Comparison of ENCODE assay signal across 8 mouse cellular contexts in the genomic region with DNA sequence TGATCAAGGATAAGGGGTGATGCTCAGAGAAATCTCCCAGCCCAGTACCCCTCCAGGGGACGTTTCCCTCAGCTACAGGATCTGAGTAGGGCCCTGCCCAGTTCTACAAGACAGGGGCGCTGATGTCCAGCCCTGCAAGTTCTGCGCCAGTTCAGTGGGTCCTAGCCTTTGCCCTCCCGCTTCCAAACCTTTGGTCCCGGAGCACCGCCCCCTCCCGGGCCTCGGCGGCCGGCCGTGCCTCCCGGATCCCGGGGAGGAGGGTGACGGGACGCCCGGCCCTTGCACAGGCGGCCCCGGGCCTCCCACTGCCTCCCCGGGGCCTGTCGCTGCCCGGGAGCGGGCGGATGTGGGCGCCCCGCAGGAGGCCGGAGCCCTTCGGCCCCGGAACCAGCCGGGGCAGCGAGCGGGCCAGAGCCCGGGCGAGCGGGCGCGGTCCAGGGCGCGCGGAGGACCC. TPM values are rescaled to one million over a fixed set of nuclear protein-coding genes. Genes with fewer than 3 reads are reported as not detected.
DNase-seq lines count a peak whose midpoint lies in the region; ATAC-seq lines count a peak whose summit lies in the region.

No protein-coding gene starts in this region.

- peak; percentile 61 for ATAC-seq in forebrain, embryonic 12.5 days (ENCODE audit: low FRiP score)
- peak; percentile 29 for ATAC-seq in hindbrain, embryonic 16.5 days
- ATAC-seq in liver, embryonic 13.5 days (ENCODE audit: low read depth): peak; percentile 16
- ATAC-seq in neural tube, embryonic 14.5 days (ENCODE audit: low read depth): peak; percentile 47

- H3K9me3 ChIP-seq in forebrain, embryonic 12.5 days: no peaks in the 10 kb centered on the region
- H3K9me3 ChIP-seq in hindbrain, embryonic 16.5 days (ENCODE audit: control insufficient read depth, low read length): no peaks in the 10 kb centered on the region
- no peaks in the 10 kb centered on the region for H3K9me3 ChIP-seq in liver, embryonic 13.5 days (replicated peaks)
- no peaks in the 10 kb centered on the region for H3K9me3 ChIP-seq in neural tube, embryonic 14.5 days (ENCODE audit: control insufficient read depth, low read length)

- H3K27ac ChIP-seq in forebrain, embryonic 12.5 days: peak overlapping the region; percentile 93
- peak overlapping the region; percentile 97 for H3K27ac ChIP-seq in hindbrain, embryonic 16.5 days (ENCODE audit: low read depth, low read length)
- peak overlapping the region; percentile 75 for H3K27ac ChIP-seq in liver, embryonic 13.5 days
- peak overlapping the region; percentile 96 for H3K27ac ChIP-seq in neural tube, embryonic 14.5 days (ENCODE audit: low read depth, low read length)

- DNase-seq in right cerebral cortex, adult 18-20 months: peak; percentile 43
- no peak for DNase-seq in right cerebral cortex, postnatal 14 days
- DNase-seq in adrenal gland, postnatal 14 days: peak; percentile 75
- DNase-seq in liver, embryonic 13.5 days: no peak
- DNase-seq in c-Kit-positive CD71-positive TER-119-positive erythroid progenitor cells, embryonic 14.5 days (ENCODE audit: low spot score): no peak

- H3K9ac ChIP-seq in forebrain, embryonic 12.5 days: peak overlapping the region; percentile 99
- H3K9ac ChIP-seq in hindbrain, embryonic 16.5 days (ENCODE audit: low read depth, low read length): peak overlapping the region; percentile 90
- H3K9ac ChIP-seq in liver, embryonic 13.5 days: peak overlapping the region; percentile 80
- H3K9ac ChIP-seq in neural tube, embryonic 14.5 days (replicated peaks; ENCODE audit: low read depth, low read length): peak overlapping the region; percentile 99

- H3K4me2 ChIP-seq in forebrain, embryonic 12.5 days: peak overlapping the region; percentile 85
- H3K4me2 ChIP-seq in hindbrain, embryonic 16.5 days (ENCODE audit: low read length): peak overlapping the region; percentile 81
- peak overlapping the region; percentile 94 for H3K4me2 ChIP-seq in liver, embryonic 13.5 days
- peak overlapping the region; percentile 75 for H3K4me2 ChIP-seq in neural tube, embryonic 14.5 days (ENCODE audit: low read depth, low read length)

- WGBS in forebrain, embryonic 12.5 days: 2% methylated on average over 35 of the region's 39 CpGs
- under 1% methylated on average over 21 of the region's 39 CpGs for WGBS in hindbrain, embryonic 16.5 days
- whole genome bisulfite sequencing in liver, embryonic 13.5 days (ENCODE audit: insufficient replicate concordance): under 1% methylated on average over 39 of the region's 39 CpGs
- under 1% methylated on average over 39 of the region's 39 CpGs for WGBS in neural tube, embryonic 14.5 days

- H3K27me3 ChIP-seq in forebrain, embryonic 12.5 days: peaks cover 29% of the 10 kb centered on the region; the same call in 1 of the 2 replicates
- no peaks in the 10 kb centered on the region for H3K27me3 ChIP-seq in hindbrain, embryonic 16.5 days (replicated peaks; ENCODE audit: control insufficient read depth, insufficient read depth, low read length)
- H3K27me3 ChIP-seq in liver, embryonic 13.5 days: peaks cover 41% of the 10 kb centered on the region
- H3K27me3 ChIP-seq in neural tube, embryonic 14.5 days (ENCODE audit: control insufficient read depth, insufficient read depth, low read length): no peaks in the 10 kb centered on the region

- H3K4me3 ChIP-seq in forebrain, embryonic 12.5 days (replicated peaks): peak overlapping the region; percentile 91
- peak overlapping the region; percentile 88 for H3K4me3 ChIP-seq in hindbrain, embryonic 16.5 days (ENCODE audit: low read length)
- H3K4me3 ChIP-seq in liver, embryonic 13.5 days (replicated peaks): peak overlapping the region; percentile 74
- H3K4me3 ChIP-seq in neural tube, embryonic 14.5 days (ENCODE audit: low read depth, low read length): peak overlapping the region; percentile 86

- peaks cover 58% of the 10 kb centered on the region for H3K4me1 ChIP-seq in forebrain, embryonic 12.5 days
- H3K4me1 ChIP-seq in hindbrain, embryonic 16.5 days (ENCODE audit: control insufficient read depth, insufficient read depth, low read depth, low read length): peaks cover 35% of the 10 kb centered on the region
- H3K4me1 ChIP-seq in liver, embryonic 13.5 days (replicated peaks): peaks cover 78% of the 10 kb centered on the region
- peaks cover 36% of the 10 kb centered on the region for H3K4me1 ChIP-seq in neural tube, embryonic 14.5 days (ENCODE audit: control insufficient read depth, insufficient read depth, low read length)

- no peaks in the 10 kb centered on the region for H3K36me3 ChIP-seq in forebrain, embryonic 12.5 days (replicated peaks)
- no peaks in the 10 kb centered on the region for H3K36me3 ChIP-seq in hindbrain, embryonic 16.5 days (ENCODE audit: control insufficient read depth, insufficient read depth, low read length)
- H3K36me3 ChIP-seq in liver, embryonic 13.5 days: no peaks in the 10 kb centered on the region
- H3K36me3 ChIP-seq in neural tube, embryonic 14.5 days (ENCODE audit: control insufficient read depth, insufficient read depth, low read length): no peaks in the 10 kb centered on the region

RNA-seq across cellular contexts. Expression of gene Hdac7, which starts 13.5 kb away (rescaled TPM):
- 60.1 and 75.8 TPM in 2 replicates for total RNA-seq in adrenal gland, postnatal 14 days (2021)
- 23.7 and 24.1 TPM in 2 replicates for polyA plus RNA-seq in forebrain, embryonic 12.5 days (2016; fragmentation: Nextera tagmentation; extraction: Ambion mirVana)
- 25.2 and 27.4 TPM in 2 replicates for polyA plus RNA-seq in hindbrain, embryonic 16.5 days (2015; fragmentation: Nextera tagmentation; extraction: Ambion mirVana)
- polyA plus RNA-seq in liver, embryonic 13.5 days (2015; fragmentation: Nextera tagmentation; extraction: Ambion mirVana): 8.0 and 8.3 TPM in 2 replicates
- polyA plus RNA-seq in neural tube, embryonic 14.5 days (2014; fragmentation: Nextera tagmentation; extraction: Ambion mirVana): 28.7 TPM in 2 replicates

RNA-seq across cellular contexts. Expression of gene Slc48a1, which starts 52.5 kb away (rescaled TPM):
- 68.8 and 76.9 TPM in 2 replicates for total RNA-seq in adrenal gland, postnatal 14 days (2021)
- polyA plus RNA-seq in forebrain, embryonic 12.5 days (2016; fragmentation: Nextera tagmentation; extraction: Ambion mirVana): 36.6 and 38.1 TPM in 2 replicates
- 118 and 122 TPM in 2 replicates for polyA plus RNA-seq in hindbrain, embryonic 16.5 days (2015; fragmentation: Nextera tagmentation; extraction: Ambion mirVana)
- polyA plus RNA-seq in liver, embryonic 13.5 days (2015; fragmentation: Nextera tagmentation; extraction: Ambion mirVana): 89.5 and 101 TPM in 2 replicates
- 94.5 and 104 TPM in 2 replicates for polyA plus RNA-seq in neural tube, embryonic 14.5 days (2014; fragmentation: Nextera tagmentation; extraction: Ambion mirVana)

Comparison
In these comparisons a context has a peak if more than half of its experiments do, and no peak if none do; other contexts are left out.
1. DNase-seq: peak in right cerebral cortex, adult 18-20 months (single experiment) and adrenal gland, postnatal 14 days (single experiment); none in right cerebral cortex, postnatal 14 days (single experiment), liver, embryonic 13.5 days (single experiment) and c-Kit-positive CD71-positive TER-119-positive erythroid progenitor cells, embryonic 14.5 days (single experiment).
2. Peak in every context shown above with its lines, with median percentiles within 50 percentile points of each other: ATAC-seq, H3K27ac ChIP-seq, H3K4me2 ChIP-seq, H3K4me3 ChIP-seq and H3K9ac ChIP-seq.